8 mouse cellular contexts compared by ENCODE assay signal in genomic region chr9:57467271-57467771, GRCm38 (mm10). TPM values are rescaled to one million over a fixed set of nuclear protein-coding genes. Genes with fewer than 3 reads are reported as not detected.
DNase-seq lines count a peak whose midpoint lies in the region; ATAC-seq and TF ChIP-seq lines count a peak whose summit lies in the region.

No protein-coding gene starts in this region.

- no peaks in the 10 kb centered on the region for H3K36me3 ChIP-seq in thymus, adult 2 months (ENCODE audit: control insufficient read depth, insufficient read depth, low read length)
- H3K36me3 ChIP-seq in limb, embryonic 11.5 days (ENCODE audit: control insufficient read depth, insufficient read depth, low read length), result no peaks in the 10 kb centered on the region
- no peaks in the 10 kb centered on the region for H3K36me3 ChIP-seq in neural tube, embryonic 14.5 days (ENCODE audit: control insufficient read depth, insufficient read depth, low read length)

- H3K9me3 ChIP-seq in limb, embryonic 11.5 days (ENCODE audit: control insufficient read depth, low read length), result no peaks in the 10 kb centered on the region
- no peaks in the 10 kb centered on the region for H3K9me3 ChIP-seq in neural tube, embryonic 14.5 days (ENCODE audit: control insufficient read depth, low read length)

- no peak overlapping the region for H3K27ac ChIP-seq in thymus, adult 2 months (ENCODE audit: control insufficient read depth, insufficient read depth, low read length)
- no peak overlapping the region for H3K27ac ChIP-seq in limb, embryonic 11.5 days (replicated peaks; ENCODE audit: low read depth, low read length)
- H3K27ac ChIP-seq in neural tube, embryonic 14.5 days (ENCODE audit: low read depth, low read length), result peak overlapping the region; percentile 89

- H3K4me1 ChIP-seq in thymus, adult 2 months (replicated peaks; ENCODE audit: control insufficient read depth, insufficient read depth, low read length), result peaks cover 8% of the 10 kb centered on the region
- no peaks in the 10 kb centered on the region for H3K4me1 ChIP-seq in limb, embryonic 11.5 days (ENCODE audit: control insufficient read depth, insufficient read depth, low read length)
- H3K4me1 ChIP-seq in neural tube, embryonic 14.5 days (ENCODE audit: control insufficient read depth, insufficient read depth, low read length), result peaks cover 22% of the 10 kb centered on the region

- peak; percentile 60 for ATAC-seq in limb, embryonic 11.5 days (ENCODE audit: insufficient number of reproducible peaks, low FRiP score, low TSS enrichment, low read depth)
- ATAC-seq in neural tube, embryonic 14.5 days (ENCODE audit: low read depth), result peak; percentile 57

- peak overlapping the region; percentile 45; the same call in 1 of the 2 replicates for H3K9ac ChIP-seq in limb, embryonic 11.5 days (ENCODE audit: low read length)
- peak overlapping the region; percentile 93 for H3K9ac ChIP-seq in neural tube, embryonic 14.5 days (replicated peaks; ENCODE audit: low read depth, low read length)

- no peak for TF ChIP-seq CTCF in thymus, adult 2 months (IDR thresholded peaks at IDR 0.05; ENCODE audit: borderline replicate concordance, control insufficient read depth, extremely low read depth, insufficient read depth, low read length, poor library complexity)

- H3K4me3 ChIP-seq in thymus, adult 2 months (ENCODE audit: control insufficient read depth, insufficient read depth, low read length), result peak overlapping the region; percentile 38
- H3K4me3 ChIP-seq in limb, embryonic 11.5 days (ENCODE audit: low read depth, low read length), result peak overlapping the region; percentile 52
- peak overlapping the region; percentile 84 for H3K4me3 ChIP-seq in neural tube, embryonic 14.5 days (ENCODE audit: low read depth, low read length)

- peaks cover 3% of the 10 kb centered on the region; the same call in 1 of the 2 replicates for H3K27me3 ChIP-seq in thymus, adult 2 months (ENCODE audit: control insufficient read depth, insufficient read depth, low read length)
- no peaks in the 10 kb centered on the region for H3K27me3 ChIP-seq in limb, embryonic 11.5 days (ENCODE audit: control insufficient read depth, insufficient read depth, low read length)
- no peaks in the 10 kb centered on the region for H3K27me3 ChIP-seq in neural tube, embryonic 14.5 days (ENCODE audit: control insufficient read depth, insufficient read depth, low read length)

- WGBS in thymus, adult 2 months, result 8% methylated on average over 18 of the region's 18 CpGs
- WGBS in limb, embryonic 11.5 days, result 1% methylated on average over 18 of the region's 18 CpGs
- under 1% methylated on average over 18 of the region's 18 CpGs for WGBS in neural tube, embryonic 14.5 days

- DNase-seq in thymus, adult 2 months, result no peak
- DNase-seq in thymus, postnatal 10 days (ENCODE audit: low spot score in 2 of 2), result no peak
- peak; percentile 74 to 76 for DNase-seq in cerebellum, adult 18-20 months
- peak; percentile 27 to 31 for DNase-seq in frontal cortex, postnatal 25 days (ENCODE audit: low spot score in 2 of 2)
- peak; percentile 49 for DNase-seq in kidney, adult 9 months
- DNase-seq in limb, embryonic 11.5 days (ENCODE audit: low spot score), result peak; percentile 38
- no peak for DNase-seq in adipocyte (ENCODE audit: low spot score)

- TF ChIP-seq POLR2A in thymus, adult 2 months (IDR thresholded peaks at IDR 0.05; ENCODE audit: control insufficient read depth, extremely low read depth, insufficient read depth, low read length, poor library complexity), result no peak

- peak overlapping the region; percentile 71 for H3K4me2 ChIP-seq in limb, embryonic 11.5 days (ENCODE audit: low read depth, severe bottlenecking)
- H3K4me2 ChIP-seq in neural tube, embryonic 14.5 days (ENCODE audit: low read depth, low read length), result peak overlapping the region; percentile 71

RNA-seq across cellular contexts. Expression of gene Scamp5, which starts 0.5 kb away (rescaled TPM):
- polyA plus RNA-seq in thymus, adult 2 months (2012; rRNA removed), result 9.3 and 12.1 TPM in 2 replicates
- polyA plus RNA-seq in limb, embryonic 11.5 days (2014; fragmentation: Nextera tagmentation; extraction: Ambion mirVana), result 3.1 and 4.1 TPM in 2 replicates
- polyA plus RNA-seq in neural tube, embryonic 14.5 days (2014; fragmentation: Nextera tagmentation; extraction: Ambion mirVana), result 61.3 and 73.7 TPM in 2 replicates

RNA-seq across cellular contexts. Expression of gene Ppcdc, which starts 27.4 kb away (rescaled TPM):
- 73.8 and 82.9 TPM in 2 replicates for polyA plus RNA-seq in thymus, adult 2 months (2012; rRNA removed)
- 26.5 and 32.2 TPM in 2 replicates for polyA plus RNA-seq in limb, embryonic 11.5 days (2014; fragmentation: Nextera tagmentation; extraction: Ambion mirVana)
- 20.3 and 21.7 TPM in 2 replicates for polyA plus RNA-seq in neural tube, embryonic 14.5 days (2014; fragmentation: Nextera tagmentation; extraction: Ambion mirVana)

RNA-seq across cellular contexts. Expression of gene Rpp25, which starts 36.5 kb away (rescaled TPM):
- 0.26 and 0.75 TPM in 2 replicates for polyA plus RNA-seq in thymus, adult 2 months (2012; rRNA removed)
- polyA plus RNA-seq in limb, embryonic 11.5 days (2014; fragmentation: Nextera tagmentation; extraction: Ambion mirVana), result 0.35 and 0.44 TPM in 2 replicates
- 21.5 and 25.8 TPM in 2 replicates for polyA plus RNA-seq in neural tube, embryonic 14.5 days (2014; fragmentation: Nextera tagmentation; extraction: Ambion mirVana)

RNA-seq across cellular contexts. Expression of gene Cox5a, which starts 53.8 kb away (rescaled TPM):
- 376 and 397 TPM in 2 replicates for polyA plus RNA-seq in thymus, adult 2 months (2012; rRNA removed)
- polyA plus RNA-seq in limb, embryonic 11.5 days (2014; fragmentation: Nextera tagmentation; extraction: Ambion mirVana), result 622 and 641 TPM in 2 replicates
- polyA plus RNA-seq in neural tube, embryonic 14.5 days (2014; fragmentation: Nextera tagmentation; extraction: Ambion mirVana), result 936 and 1,022 TPM in 2 replicates

Comparison
In these comparisons a context has a peak if more than half of its experiments do, and no peak if none do; other contexts are left out.
1. DNase-seq: peak in cerebellum, adult 18-20 months (2 of 2), frontal cortex, postnatal 25 days (2 of 2), kidney, adult 9 months (single experiment) and limb, embryonic 11.5 days (single experiment); none in thymus, adult 2 months (single experiment), thymus, postnatal 10 days (0 of 2) and adipocyte (single experiment).
2. RNA of gene Rpp25, which starts 36.5 kb away (polyA plus RNA-seq): 21.5 to 25.8 TPM in neural tube, embryonic 14.5 days; 0.26 to 0.75 TPM in thymus, adult 2 months and 0.35 to 0.44 TPM in limb, embryonic 11.5 days; every median in the first group is over 10 times any median in the second.
3. Peak in every context shown above with its lines, with median percentiles within 50 percentile points of each other: H3K4me3 ChIP-seq.